Mouse (Mus musculus): ENCODE data around the gene Ell.

- TF ChIP-seq CTCF (IDR thresholded peaks at IDR 0.05; ENCODE audit: extremely low read depth, insufficient read length, insufficient replicate concordance, low read depth, low read length) (no peak), POLR2A (IDR thresholded peaks at IDR 0.05; ENCODE audit: low read depth, low read length) (no peak)
Observed at GRCm38 (mm10) chr8:70563763-70564387, 24.6 kb downstream of the Ell start.

All from small intestine, adult 2 months (tissue).